Mouse (Mus musculus): Measurements from ENCODE around the gene Mtmr12.

DNA sequence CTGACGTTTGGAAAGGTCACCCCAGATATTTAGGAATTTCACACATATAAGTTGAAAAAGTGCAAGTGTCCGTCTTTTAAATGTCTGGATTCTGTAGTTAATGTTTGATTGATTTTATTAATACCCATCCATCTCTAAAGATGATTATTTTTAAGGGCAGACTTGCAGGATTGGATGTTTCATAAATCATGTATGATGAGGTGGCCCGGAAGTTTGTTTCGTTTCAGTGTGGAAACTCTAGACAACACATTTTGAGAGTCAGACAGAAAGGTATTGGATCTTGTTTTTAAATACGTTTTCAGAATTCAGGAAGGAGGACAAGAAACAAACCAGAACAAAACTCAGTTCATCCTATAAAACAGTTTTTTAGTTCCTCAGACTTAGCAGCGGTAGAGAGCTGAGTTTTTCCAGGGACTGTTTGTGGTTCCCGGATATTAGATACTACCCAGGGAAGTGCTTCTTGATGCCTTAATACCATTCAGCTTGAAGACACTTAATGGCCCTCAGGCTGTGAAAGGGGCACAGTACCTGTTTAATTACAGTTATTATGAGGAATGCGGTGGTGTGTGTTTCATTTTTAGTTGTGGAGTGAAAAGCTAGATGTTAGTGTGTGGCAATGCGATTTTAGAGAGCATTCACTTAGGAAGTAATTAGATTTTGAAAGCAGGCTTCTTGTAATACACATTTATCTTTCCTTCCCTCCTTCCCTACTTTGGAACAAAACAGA, 118.0 kb downstream of the Mtmr12 start:
- TF ChIP-seq CTCF (IDR thresholded peaks at IDR 0.05; ENCODE audit: insufficient read depth, low read length): no peak
- TF ChIP-seq POLR2A (IDR thresholded peaks at IDR 0.05; ENCODE audit: borderline replicate concordance, extremely low read depth, low read depth, low read length): no peak

All from lung, adult 2 months (tissue).